Mouse (Mus musculus): ENCODE data around the gene Rbbp6. TPM values are rescaled to one million over a fixed set of nuclear protein-coding genes. Genes with fewer than 3 reads are reported as not detected.

The Rbbp6 gene
- polyA plus RNA-seq, 1 experiment from 2014 or later: 24.4 TPM

DNA sequence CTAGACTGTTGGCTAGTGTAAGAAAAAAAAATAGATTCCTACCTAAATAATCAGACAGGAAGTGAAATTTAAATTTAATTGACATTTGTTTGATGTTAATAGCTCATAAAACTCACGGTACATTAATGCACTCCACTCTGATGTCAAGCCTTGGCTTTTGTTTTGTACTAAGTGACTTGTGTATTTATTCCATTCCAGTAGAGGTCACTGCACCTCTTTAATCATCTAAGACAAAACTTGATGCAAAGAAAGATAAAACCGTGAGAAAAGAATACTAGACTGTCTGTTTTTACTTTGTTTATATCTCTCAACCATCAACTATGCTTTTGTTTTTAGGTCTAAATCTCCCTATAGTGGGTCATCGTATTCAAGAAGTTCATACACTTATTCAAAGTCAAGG, 32.7 kb downstream of the Rbbp6 start:
- no peaks in the 10 kb centered on the region for H3K27me3 ChIP-seq
- no peaks in the 10 kb centered on the region for H3K4me1 ChIP-seq
- H3K4me2 ChIP-seq: no peak overlapping the region
- no peak for ATAC-seq (ENCODE audit: insufficient number of reproducible peaks, low FRiP score, low TSS enrichment, low read depth)
- H3K4me3 ChIP-seq: no peak overlapping the region
- no peaks in the 10 kb centered on the region for H3K9me3 ChIP-seq
- no peak overlapping the region for H3K27ac ChIP-seq
- WGBS: 78% methylated on average over 3 of the region's 3 CpGs
- H3K9ac ChIP-seq: no peak overlapping the region
- peaks cover 75% of the 10 kb centered on the region for H3K36me3 ChIP-seq

- Histone ChIP-seq H3K9ac (no peak overlapping the region), H3K4me2 (no peak overlapping the region), H3K9me3 (no peaks in the 10 kb centered on the region), H3K4me1 (no peaks in the 10 kb centered on the region), H3K27me3 (no peaks in the 10 kb centered on the region), H3K36me3 (peaks cover 78% of the 10 kb centered on the region), H3K4me3 (no peak overlapping the region), H3K27ac (no peak overlapping the region)
- ATAC-seq (ENCODE audit: insufficient number of reproducible peaks, low FRiP score, low TSS enrichment, low read depth): no peak
- 89% methylated on average over 11 of the region's 11 CpGs for WGBS
These were observed 34.4 kb downstream of the Rbbp6 start for GRCm38 (mm10) chr7:122999871-123000396.

- H3K27me3 ChIP-seq: no peaks in the 10 kb centered on the region
- WGBS: 94% methylated on average over 16 of the region's 16 CpGs
These were observed 35.3 kb downstream of the Rbbp6 start for GRCm38 (mm10) chr7:123000796-123001195.

DNA sequence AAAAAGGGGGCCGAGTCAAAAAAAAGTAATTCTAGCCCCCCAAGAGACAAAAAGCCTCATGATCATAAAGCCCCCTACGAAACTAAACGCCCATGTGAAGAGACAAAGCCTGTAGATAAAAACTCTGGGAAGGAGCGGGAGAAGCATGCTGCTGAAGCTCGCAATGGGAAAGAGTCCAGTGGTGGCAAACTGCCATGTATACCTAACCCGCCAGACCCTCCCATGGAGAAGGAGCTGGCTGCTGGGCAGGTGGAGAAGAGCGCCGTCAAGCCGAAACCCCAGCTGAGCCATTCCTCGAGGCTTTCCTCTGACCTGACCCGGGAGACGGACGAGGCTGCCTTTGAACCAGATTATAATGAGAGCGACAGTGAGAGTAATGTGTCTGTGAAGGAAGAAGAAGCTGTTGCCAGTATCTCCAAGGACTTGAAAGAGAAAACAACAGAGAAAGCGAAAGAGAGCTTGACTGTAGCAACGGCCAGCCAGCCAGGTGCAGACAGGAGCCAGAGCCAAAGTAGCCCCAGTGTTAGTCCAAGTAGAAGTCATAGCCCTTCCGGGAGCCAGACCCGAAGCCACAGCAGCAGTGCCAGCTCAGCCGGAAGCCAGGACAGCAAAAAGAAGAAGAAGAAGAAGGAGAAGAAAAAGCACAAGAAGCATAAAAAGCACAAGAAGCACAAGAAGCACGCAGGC, 36.0 kb downstream of the Rbbp6 start:
- Histone ChIP-seq H3K27ac (no peak overlapping the region), H3K9ac (no peak overlapping the region), H3K9me3 (no peaks in the 10 kb centered on the region), H3K27me3 (no peaks in the 10 kb centered on the region), H3K4me1 (no peaks in the 10 kb centered on the region), H3K36me3 (peaks cover 74% of the 10 kb centered on the region), H3K4me3 (no peak overlapping the region), H3K4me2 (no peak overlapping the region)
- ATAC-seq (ENCODE audit: insufficient number of reproducible peaks, low FRiP score, low TSS enrichment, low read depth): no peak
- 84% methylated on average over 20 of the region's 20 CpGs for WGBS

More at GRCm38 (mm10) chr7:123000796-123001195, 35.3 kb downstream of the Rbbp6 start:
- Histone ChIP-seq H3K9ac (no peak overlapping the region), H3K9me3 (no peaks in the 10 kb centered on the region), H3K4me1 (no peaks in the 10 kb centered on the region), H3K4me3 (no peak overlapping the region), H3K36me3 (peaks cover 75% of the 10 kb centered on the region), H3K4me2 (no peak overlapping the region), H3K27ac (no peak overlapping the region)
- no peak for ATAC-seq (ENCODE audit: insufficient number of reproducible peaks, low FRiP score, low TSS enrichment, low read depth)

DNA sequence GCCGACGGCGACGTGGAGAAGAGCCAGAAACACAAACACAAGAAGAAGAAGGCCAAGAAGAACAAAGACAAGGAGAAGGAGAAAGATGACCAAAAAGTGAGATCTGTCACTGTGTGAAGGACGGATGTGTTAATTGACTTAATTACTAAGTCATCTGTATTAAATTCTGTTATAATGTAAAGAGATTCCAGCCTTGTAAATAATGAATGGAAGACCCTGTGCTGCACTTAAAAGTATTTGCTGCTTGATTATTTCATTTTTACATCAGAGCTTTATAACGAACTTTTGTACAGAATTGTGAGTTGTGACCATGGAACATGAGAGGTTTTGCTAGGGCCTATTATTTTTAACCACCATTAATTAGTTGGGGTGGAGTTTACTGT, 36.5 kb downstream of the Rbbp6 start:
- no peak for ATAC-seq (ENCODE audit: insufficient number of reproducible peaks, low FRiP score, low TSS enrichment, low read depth)
- Histone ChIP-seq H3K4me3 (no peak overlapping the region), H3K4me1 (no peaks in the 10 kb centered on the region), H3K36me3 (peaks cover 68% of the 10 kb centered on the region), H3K27ac (no peak overlapping the region), H3K9me3 (no peaks in the 10 kb centered on the region), H3K9ac (no peak overlapping the region), H3K4me2 (no peak overlapping the region), H3K27me3 (no peaks in the 10 kb centered on the region)
- 91% methylated on average over 6 of the region's 6 CpGs for WGBS

DNA sequence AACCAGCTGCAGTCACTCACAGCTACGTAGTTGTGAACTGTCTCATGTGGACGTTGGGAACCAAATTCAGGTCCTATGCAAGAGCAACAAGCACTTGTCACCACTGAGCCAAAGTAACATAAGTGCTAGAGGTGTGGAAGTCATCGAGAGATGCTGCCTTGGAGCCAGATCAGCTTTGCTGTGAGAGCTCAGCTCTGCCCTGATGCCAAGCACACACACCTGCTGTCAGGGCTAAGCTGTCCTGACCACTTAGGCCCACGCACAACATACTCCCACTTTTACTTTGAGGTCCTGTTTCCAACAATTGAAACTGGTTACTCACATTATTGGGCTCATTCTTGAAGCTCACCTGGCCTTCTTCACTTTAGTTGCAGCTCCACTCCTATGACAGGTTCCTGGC, 37.7 kb downstream of the Rbbp6 start:
- Histone ChIP-seq H3K27ac (no peak overlapping the region), H3K9me3 (no peaks in the 10 kb centered on the region), H3K4me2 (no peak overlapping the region), H3K4me1 (no peaks in the 10 kb centered on the region), H3K27me3 (no peaks in the 10 kb centered on the region), H3K36me3 (peaks cover 66% of the 10 kb centered on the region), H3K4me3 (no peak overlapping the region), H3K9ac (no peak overlapping the region)
- 91% methylated on average over 4 of the region's 4 CpGs for WGBS
- no peak for ATAC-seq (ENCODE audit: insufficient number of reproducible peaks, low FRiP score, low TSS enrichment, low read depth)

GRCm38 (mm10) chr7:123004442-123004841, 39.0 kb downstream of the Rbbp6 start:
- H3K9ac ChIP-seq: no peak overlapping the region
- no peak for ATAC-seq (ENCODE audit: insufficient number of reproducible peaks, low FRiP score, low TSS enrichment, low read depth)
- no peaks in the 10 kb centered on the region for H3K4me1 ChIP-seq
- 91% methylated on average over 5 of the region's 5 CpGs for WGBS
- no peaks in the 10 kb centered on the region for H3K9me3 ChIP-seq
- H3K36me3 ChIP-seq: peaks cover 54% of the 10 kb centered on the region
- no peak overlapping the region for H3K4me2 ChIP-seq
- H3K4me3 ChIP-seq: no peak overlapping the region
- no peak overlapping the region for H3K27ac ChIP-seq
- H3K27me3 ChIP-seq: no peaks in the 10 kb centered on the region

DNA sequence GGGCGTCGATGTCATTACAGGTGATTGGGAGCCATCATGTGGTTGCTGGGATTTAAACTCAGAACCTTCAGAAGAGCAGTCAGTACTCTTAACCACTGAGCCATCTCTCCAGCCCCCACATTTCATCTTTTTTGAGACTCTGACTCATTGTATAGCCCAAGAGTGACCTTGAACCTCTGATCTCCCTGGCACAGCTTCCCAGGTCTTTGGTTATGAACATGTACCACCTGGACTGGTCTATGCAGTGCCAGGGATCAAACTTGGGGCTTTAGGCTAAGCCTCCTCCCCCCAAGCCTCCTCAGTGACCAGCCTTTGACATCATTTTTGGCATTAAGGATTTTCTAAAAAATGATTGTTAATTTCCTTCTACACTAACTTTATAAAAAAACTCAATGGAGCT, 40.8 kb downstream of the Rbbp6 start:
- H3K27me3 ChIP-seq: no peaks in the 10 kb centered on the region
- no peaks in the 10 kb centered on the region for H3K9me3 ChIP-seq
- H3K9ac ChIP-seq: no peak overlapping the region
- H3K4me2 ChIP-seq: no peak overlapping the region
- no peak overlapping the region for H3K4me3 ChIP-seq
- 58% methylated on average over 2 of the region's 2 CpGs for WGBS
- peaks cover 37% of the 10 kb centered on the region for H3K36me3 ChIP-seq
- ATAC-seq (ENCODE audit: insufficient number of reproducible peaks, low FRiP score, low TSS enrichment, low read depth): no peak
- H3K4me1 ChIP-seq: no peaks in the 10 kb centered on the region
- H3K27ac ChIP-seq: no peak overlapping the region

GRCm38 (mm10) chr7:123007743-123008142, 42.3 kb downstream of the Rbbp6 start:
- WGBS: 68% methylated on average over 4 of the region's 4 CpGs

GRCm38 (mm10) chr7:123013466-123013865, 48.0 kb downstream of the Rbbp6 start:
- Histone ChIP-seq H3K27me3 (no peaks in the 10 kb centered on the region), H3K4me1 (no peaks in the 10 kb centered on the region), H3K27ac (no peak overlapping the region), H3K4me2 (no peak overlapping the region), H3K9ac (no peak overlapping the region), H3K4me3 (no peak overlapping the region), H3K9me3 (no peaks in the 10 kb centered on the region), H3K36me3 (no peaks in the 10 kb centered on the region)
- no peak for ATAC-seq (ENCODE audit: insufficient number of reproducible peaks, low FRiP score, low TSS enrichment, low read depth)
- whole genome bisulfite sequencing: 59% methylated on average over 5 of the region's 5 CpGs

More at GRCm38 (mm10) chr7:123007743-123008142, 42.3 kb downstream of the Rbbp6 start:
- no peak for ATAC-seq (ENCODE audit: insufficient number of reproducible peaks, low FRiP score, low TSS enrichment, low read depth)
- Histone ChIP-seq H3K4me3 (no peak overlapping the region), H3K9ac (no peak overlapping the region), H3K27me3 (no peaks in the 10 kb centered on the region), H3K9me3 (no peaks in the 10 kb centered on the region), H3K4me1 (no peaks in the 10 kb centered on the region), H3K27ac (no peak overlapping the region), H3K36me3 (peaks cover 25% of the 10 kb centered on the region), H3K4me2 (no peak overlapping the region)

GRCm38 (mm10) chr7:123014729-123015128, 49.2 kb downstream of the Rbbp6 start:
- H3K36me3 ChIP-seq: no peaks in the 10 kb centered on the region
- no peak overlapping the region for H3K27ac ChIP-seq
- no peak for ATAC-seq (ENCODE audit: insufficient number of reproducible peaks, low FRiP score, low TSS enrichment, low read depth)
- no peak overlapping the region for H3K4me3 ChIP-seq
- no peaks in the 10 kb centered on the region for H3K27me3 ChIP-seq
- H3K4me2 ChIP-seq: no peak overlapping the region
- H3K9ac ChIP-seq: no peak overlapping the region
- no peaks in the 10 kb centered on the region for H3K4me1 ChIP-seq
- whole genome bisulfite sequencing: 80% methylated on average over 7 of the region's 7 CpGs
- H3K9me3 ChIP-seq: no peaks in the 10 kb centered on the region

DNA sequence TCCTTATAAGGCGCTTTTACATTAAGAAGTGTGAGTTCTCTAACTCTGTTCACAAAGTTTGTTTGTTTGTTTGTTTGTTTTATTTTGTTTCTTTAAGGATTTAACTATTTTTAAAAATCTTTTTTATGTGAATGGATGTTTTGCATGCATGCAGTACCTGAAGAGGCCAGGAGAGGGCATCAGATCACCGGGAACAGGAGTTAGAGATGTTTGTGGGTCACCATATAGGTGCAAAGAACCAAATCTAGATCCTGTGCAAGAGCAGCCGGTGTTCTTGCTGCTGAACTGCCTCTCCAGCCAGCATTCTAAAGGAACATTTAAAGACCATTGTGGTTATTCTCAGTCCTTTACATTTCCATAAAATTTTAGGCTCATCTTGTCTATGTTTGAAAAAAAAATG, 52.1 kb downstream of the Rbbp6 start:
- Histone ChIP-seq H3K4me3 (no peak overlapping the region), H3K27ac (no peak overlapping the region), H3K4me1 (no peaks in the 10 kb centered on the region), H3K9me3 (no peaks in the 10 kb centered on the region), H3K9ac (no peak overlapping the region), H3K36me3 (no peaks in the 10 kb centered on the region), H3K27me3 (no peaks in the 10 kb centered on the region), H3K4me2 (no peak overlapping the region)
- WGBS: 29% methylated on average over 3 of the region's 3 CpGs
- no peak for ATAC-seq (ENCODE audit: insufficient number of reproducible peaks, low FRiP score, low TSS enrichment, low read depth)

GRCm38 (mm10) chr7:123025123-123025522, 59.6 kb downstream of the Rbbp6 start:
- H3K4me2 ChIP-seq: no peak overlapping the region
- ATAC-seq (ENCODE audit: insufficient number of reproducible peaks, low FRiP score, low TSS enrichment, low read depth): no peak
- no peaks in the 10 kb centered on the region for H3K9me3 ChIP-seq
- no peaks in the 10 kb centered on the region for H3K36me3 ChIP-seq
- 71% methylated on average over 9 of the region's 9 CpGs for WGBS
- no peaks in the 10 kb centered on the region for H3K27me3 ChIP-seq
- no peak overlapping the region for H3K9ac ChIP-seq
- H3K27ac ChIP-seq: no peak overlapping the region
- no peaks in the 10 kb centered on the region for H3K4me1 ChIP-seq
- no peak overlapping the region for H3K4me3 ChIP-seq
